ENCODE assay signal across 10 mouse cellular contexts in genomic region chr2:132110702-132111101, GRCm38 (mm10). TPM values are rescaled to one million over a fixed set of nuclear protein-coding genes. Genes with fewer than 3 reads are reported as not detected.
DNase-seq lines count a peak whose midpoint lies in the region; ATAC-seq and TF ChIP-seq lines count a peak whose summit lies in the region.
"Had no signal": no experiment of that assay in that cellular context is flagged by ENCODE, and none has a peak within 500 bp of the region (broad histone marks: within the 10 kb centered on the region; RNA-seq: fewer than 3 reads in every experiment).

No protein-coding gene starts in this region.

- H3K36me3 ChIP-seq in kidney, adult 2 months (ENCODE audit: control insufficient read depth, insufficient read depth, low read length): no peaks in the 10 kb centered on the region
- H3K36me3 ChIP-seq in kidney, embryonic 15.5 days: no peaks in the 10 kb centered on the region
- H3K36me3 ChIP-seq in intestine, embryonic 16.5 days (ENCODE audit: control insufficient read depth, insufficient read depth, low read length): 0 out of 2 replicates have a peak, but pooled peaks cover 4% of the 10 kb centered on the region
- H3K36me3 ChIP-seq: neural tube, embryonic 13.5 days had no signal

- DNase-seq in kidney, adult 2 months: peak; percentile 59
- DNase-seq in urinary bladder, postnatal 14 days (ENCODE audit: low spot score): peak; percentile 47
- DNase-seq in urinary bladder, postnatal 4 days (ENCODE audit: low spot score in 2 of 2): no peak
- no peak for DNase-seq in frontal cortex, postnatal 25 days (ENCODE audit: low spot score in 2 of 2)
- no peak for DNase-seq in cerebellum, adult 2 months
- no peak for DNase-seq in urinary bladder, adult 2 months (ENCODE audit: low spot score)

- H3K27ac ChIP-seq in kidney, adult 2 months (ENCODE audit: insufficient read depth, low read depth, low read length): no peak overlapping the region
- no peak overlapping the region for H3K27ac ChIP-seq in kidney, embryonic 15.5 days
- H3K27ac ChIP-seq in intestine, embryonic 16.5 days (ENCODE audit: low read length): no peak overlapping the region
- no peak overlapping the region for H3K27ac ChIP-seq in cerebellum, adult 2 months (ENCODE audit: insufficient read depth, low read length)
- H3K27ac ChIP-seq: hindbrain, postnatal 0 days; neural tube, embryonic 13.5 days had no signal

- H3K4me2 ChIP-seq in kidney, embryonic 15.5 days: no peak overlapping the region
- no peak overlapping the region for H3K4me2 ChIP-seq in intestine, embryonic 16.5 days (ENCODE audit: low read depth, low read length)
- H3K4me2 ChIP-seq: neural tube, embryonic 13.5 days had no signal

- H3K9me3 ChIP-seq in kidney, embryonic 15.5 days (replicated peaks): no peaks in the 10 kb centered on the region
- no peaks in the 10 kb centered on the region for H3K9me3 ChIP-seq in intestine, embryonic 16.5 days (ENCODE audit: control insufficient read depth, low read length)
- H3K9me3 ChIP-seq: neural tube, embryonic 13.5 days had no signal

- H3K4me1 ChIP-seq in kidney, adult 2 months (ENCODE audit: control insufficient read depth, insufficient read depth, low read length): peaks cover 16% of the 10 kb centered on the region
- H3K4me1 ChIP-seq in kidney, embryonic 15.5 days: peaks cover 27% of the 10 kb centered on the region
- 0 out of 2 replicates have a peak, but pooled peaks cover 9% of the 10 kb centered on the region for H3K4me1 ChIP-seq in intestine, embryonic 16.5 days (ENCODE audit: control insufficient read depth, insufficient read depth, low read length)
- peaks cover 22% of the 10 kb centered on the region for H3K4me1 ChIP-seq in cerebellum, adult 2 months (ENCODE audit: control insufficient read depth, insufficient read depth, low read length)

- TF ChIP-seq POLR2A in kidney, adult 2 months (IDR thresholded peaks at IDR 0.05; ENCODE audit: low read depth, low read length): no peak
- no peak for TF ChIP-seq POLR2A in cerebellum, adult 2 months (IDR thresholded peaks at IDR 0.05; ENCODE audit: borderline replicate concordance, insufficient read depth, low read length)

- no peaks in the 10 kb centered on the region for H3K27me3 ChIP-seq in kidney, adult 2 months (replicated peaks; ENCODE audit: control insufficient read depth, insufficient read depth, low read length)
- no peaks in the 10 kb centered on the region for H3K27me3 ChIP-seq in kidney, embryonic 15.5 days
- no peaks in the 10 kb centered on the region for H3K27me3 ChIP-seq in intestine, embryonic 16.5 days (replicated peaks; ENCODE audit: control insufficient read depth, insufficient read depth, low read length)
- H3K27me3 ChIP-seq in cerebellum, adult 2 months (ENCODE audit: control insufficient read depth, insufficient read depth, low read length): no peaks in the 10 kb centered on the region
- H3K27me3 ChIP-seq: neural tube, embryonic 13.5 days had no signal

- TF ChIP-seq CTCF in kidney, adult 2 months (conservative IDR thresholded peaks at IDR 0.05; ENCODE audit: insufficient read depth, insufficient read length, low read depth, low read length): no peak
- no peak for TF ChIP-seq CTCF in cerebellum, adult 2 months (IDR thresholded peaks at IDR 0.05; ENCODE audit: borderline replicate concordance, insufficient read depth, low read depth, low read length)

- ATAC-seq in kidney, embryonic 15.5 days (replicated peaks; ENCODE audit: low FRiP score): no peak
- ATAC-seq in intestine, embryonic 16.5 days: peak; percentile 80

- no peak overlapping the region for H3K4me3 ChIP-seq in kidney, adult 2 months (ENCODE audit: insufficient read depth, low read depth, low read length)
- H3K4me3 ChIP-seq in kidney, embryonic 15.5 days (replicated peaks): no peak overlapping the region
- no peak overlapping the region for H3K4me3 ChIP-seq in intestine, embryonic 16.5 days (ENCODE audit: low read length)
- H3K4me3 ChIP-seq in cerebellum, adult 2 months (replicated peaks; ENCODE audit: insufficient read depth, low read depth, low read length): no peak overlapping the region
- H3K4me3 ChIP-seq: neural tube, embryonic 13.5 days had no signal

- 21% methylated on average over 3 of the region's 3 CpGs for WGBS in kidney, adult 2 months
- 46% methylated on average over 3 of the region's 3 CpGs for WGBS in kidney, embryonic 15.5 days
- WGBS in intestine, embryonic 16.5 days: 43% methylated on average over 3 of the region's 3 CpGs
- WGBS in cerebellum, adult 2 months: 43% methylated on average over 3 of the region's 3 CpGs

- H3K9ac ChIP-seq in kidney, embryonic 15.5 days: no peak overlapping the region
- H3K9ac ChIP-seq in intestine, embryonic 16.5 days (ENCODE audit: low read depth, low read length): no peak overlapping the region
- H3K9ac ChIP-seq: neural tube, embryonic 13.5 days had no signal

RNA-seq across cellular contexts. Expression of gene Slc23a2, which starts 34.2 kb away (rescaled TPM):
- 15.3 and 15.7 TPM in 2 replicates for polyA plus RNA-seq in kidney, adult 2 months (2012; rRNA removed)
- polyA plus RNA-seq in kidney, embryonic 15.5 days (2015; fragmentation: Nextera tagmentation; extraction: Ambion mirVana): 12.9 and 14.5 TPM in 2 replicates
- polyA plus RNA-seq in intestine, embryonic 16.5 days (2015; fragmentation: Nextera tagmentation; extraction: Ambion mirVana): 12.0 and 13.5 TPM in 2 replicates
- 68.6 and 76.9 TPM in 2 replicates for polyA plus RNA-seq in cerebellum, adult 2 months (2012; rRNA removed)
- 36.2 and 36.3 TPM in 2 replicates for polyA plus RNA-seq in urinary bladder, adult 2 months (2012; rRNA removed)

Comparison
In these comparisons a context has a peak if more than half of its experiments do, and no peak if none do; other contexts are left out.
1. DNase-seq: peak in kidney, adult 2 months (single experiment) and urinary bladder, postnatal 14 days (single experiment); none in urinary bladder, postnatal 4 days (0 of 2), frontal cortex, postnatal 25 days (0 of 2), cerebellum, adult 2 months (0 of 2) and urinary bladder, adult 2 months (single experiment).